Mouse (Mus musculus): ENCODE results near the gene Npas4.

GRCm38 (mm10) chr19:4994043-4994442 lies 3.9 kb upstream of the Npas4 start:
- TF ChIP-seq GATA1 (IDR thresholded peaks at IDR 0.05; ENCODE audit: borderline replicate concordance, low read length) (no peak), CTCF (IDR thresholded peaks at IDR 0.05; ENCODE audit: low read depth, low read length) (no peak), POLR2AphosphoS5 (IDR thresholded peaks at IDR 0.05; ENCODE audit: insufficient replicate concordance, low read depth, low read length) (no peak)
